8 mouse cellular contexts compared by ENCODE assay signal in the genomic region with DNA sequence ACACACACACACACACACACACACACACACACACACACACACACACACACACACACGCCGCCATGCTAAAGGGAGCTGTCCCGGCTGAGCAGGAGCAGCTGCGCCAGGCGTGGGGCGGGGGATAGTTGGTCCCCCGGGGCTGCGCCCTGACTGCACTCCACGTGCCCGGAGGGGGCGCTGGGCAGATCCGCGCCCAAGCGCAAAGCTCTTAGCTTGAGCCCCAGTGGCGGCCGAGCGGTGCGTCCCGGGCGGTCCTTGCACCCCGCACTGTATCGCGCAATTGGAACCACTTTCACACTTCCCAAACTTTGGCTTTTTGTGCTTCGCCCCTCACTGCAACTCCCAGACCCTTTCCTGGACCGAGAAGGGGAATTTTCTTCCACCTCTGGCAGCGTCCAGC. TPM values are rescaled to one million over a fixed set of nuclear protein-coding genes. Genes with fewer than 3 reads are reported as not detected.
DNase-seq lines count a peak whose midpoint lies in the region; ATAC-seq and TF ChIP-seq lines count a peak whose summit lies in the region.

No protein-coding gene starts in this region.

- H3K4me3 ChIP-seq in hindbrain, embryonic 14.5 days (replicated peaks; ENCODE audit: low read length), result peak overlapping the region; percentile 42
- peak overlapping the region; percentile 65 for H3K4me3 ChIP-seq in lung, embryonic 14.5 days (ENCODE audit: low read depth, low read length)

- H3K27me3 ChIP-seq in hindbrain, embryonic 14.5 days (ENCODE audit: control insufficient read depth, insufficient read depth, low read length), result peaks cover 75% of the 10 kb centered on the region
- peaks cover 67% of the 10 kb centered on the region for H3K27me3 ChIP-seq in lung, embryonic 14.5 days (ENCODE audit: insufficient read depth, low read length)

- no peak overlapping the region for H3K27ac ChIP-seq in hindbrain, embryonic 14.5 days
- H3K27ac ChIP-seq in lung, embryonic 14.5 days (ENCODE audit: low read depth), result no peak overlapping the region

- peak; percentile 37 for DNase-seq in ovary, postnatal 14 days (ENCODE audit: low spot score)
- no peak for DNase-seq in ovary, adult 18-20 months (ENCODE audit: low spot score)
- DNase-seq in gastrocnemius, adult 18-20 months (ENCODE audit: low spot score), result peak; percentile 70
- DNase-seq in hindbrain, embryonic 14.5 days (ENCODE audit: low spot score), result no peak
- peak; percentile 77 for DNase-seq in lung, embryonic 14.5 days
- DNase-seq in skeletal muscle tissue, adult 2 months (ENCODE audit: low read depth, low spot score), result peak; percentile 75
- DNase-seq in layer of hippocampus, adult 11-12 months (ENCODE audit: low spot score), result no peak
- no peak for DNase-seq in left cerebral cortex, postnatal 25 days (ENCODE audit: low spot score in 2 of 2)

- intact Hi-C loops in left cerebral cortex, postnatal 25 days (cut with DNase I), result no loop called here

- WGBS in hindbrain, embryonic 14.5 days, result under 1% methylated on average over 23 of the region's 26 CpGs
- WGBS in lung, embryonic 14.5 days, result under 1% methylated on average over 24 of the region's 26 CpGs

- peak overlapping the region; percentile 46 for H3K9ac ChIP-seq in hindbrain, embryonic 14.5 days
- H3K9ac ChIP-seq in lung, embryonic 14.5 days, result peak overlapping the region; percentile 23; the same call in 1 of the 2 replicates

- H3K36me3 ChIP-seq in hindbrain, embryonic 14.5 days (replicated peaks; ENCODE audit: control insufficient read depth, insufficient read depth), result no peaks in the 10 kb centered on the region
- no peaks in the 10 kb centered on the region for H3K36me3 ChIP-seq in lung, embryonic 14.5 days (ENCODE audit: insufficient read depth)

- H3K4me1 ChIP-seq in hindbrain, embryonic 14.5 days (replicated peaks; ENCODE audit: control insufficient read depth, insufficient read depth, low read length), result peaks cover 26% of the 10 kb centered on the region
- no peaks in the 10 kb centered on the region for H3K4me1 ChIP-seq in lung, embryonic 14.5 days (ENCODE audit: insufficient read depth)

- peak overlapping the region; percentile 78 for H3K4me2 ChIP-seq in hindbrain, embryonic 14.5 days (replicated peaks)
- peak overlapping the region; percentile 99 for H3K4me2 ChIP-seq in lung, embryonic 14.5 days

- TF ChIP-seq CTCF in lung, embryonic 14.5 days (IDR thresholded peaks at IDR 0.05; ENCODE audit: low read depth), result peak; percentile 56

- ATAC-seq in hindbrain, embryonic 14.5 days (ENCODE audit: low FRiP score), result no peak
- peak; percentile 36; the same call in 1 of the 2 replicates for ATAC-seq in lung, embryonic 14.5 days (ENCODE audit: insufficient read depth)

- H3K9me3 ChIP-seq in hindbrain, embryonic 14.5 days (ENCODE audit: control insufficient read depth, low read length), result no peaks in the 10 kb centered on the region
- no peaks in the 10 kb centered on the region for H3K9me3 ChIP-seq in lung, embryonic 14.5 days (ENCODE audit: low read depth, low read length)

RNA-seq across cellular contexts. Expression of a gene that starts 2.6 kb away (rescaled TPM):
- total RNA-seq in gastrocnemius, adult 18-20 months (2021), result 10 to 100 TPM; 37.9 to 44.4 TPM
- 6.6 and 7.1 TPM in 2 replicates for polyA plus RNA-seq in hindbrain, embryonic 14.5 days (2014; fragmentation: Nextera tagmentation; extraction: Ambion mirVana)
- 6.9 and 8.3 TPM in 2 replicates for polyA plus RNA-seq in lung, embryonic 14.5 days (2014; fragmentation: Nextera tagmentation; extraction: Ambion mirVana)
- total RNA-seq in left cerebral cortex, postnatal 25 days (2021), result 1 to 10 TPM in 1 of 2 experiments, under 1 TPM in 1; 0.94 to 1.8 TPM

Comparison
In these comparisons a context has a peak if more than half of its experiments do, and no peak if none do; other contexts are left out.
1. DNase-seq: peak in ovary, postnatal 14 days (single experiment), gastrocnemius, adult 18-20 months (single experiment), lung, embryonic 14.5 days (single experiment) and skeletal muscle tissue, adult 2 months (single experiment); none in ovary, adult 18-20 months (single experiment), hindbrain, embryonic 14.5 days (single experiment), layer of hippocampus, adult 11-12 months (single experiment) and left cerebral cortex, postnatal 25 days (0 of 2).
2. RNA of a gene that starts 2.6 kb away (total RNA-seq): 37.9 to 44.4 TPM in gastrocnemius, adult 18-20 months; 0.94 to 1.8 TPM in left cerebral cortex, postnatal 25 days; every median in the first group is over 10 times any median in the second.